Mouse (Mus musculus) lung, postnatal 0 days (tissue): ENCODE measurements around the gene Xndc1.

Source experiments
- CTCF ChIP-seq: IDR thresholded peaks from 2 replicates; pipeline ENCODE4 v1.5.1; 2016; ENCODE audit warnings: antibody characterized with exemption, mild to moderate bottlenecking
- EP300 ChIP-seq: IDR thresholded peaks from 2 replicates; pipeline ENCODE4 v1.6.1; 2016; ENCODE audit warnings: antibody characterized with exemption, mild to moderate bottlenecking, control low read depth

GRCm38 (mm10) chr7:102023821-102024220 is 41.5 kb upstream of the Xndc1 start:
- no peak for TF ChIP-seq CTCF
- no peak for TF ChIP-seq EP300
